Mouse (Mus musculus): ENCODE data around the gene Mup22.
A peak's percentile ranks its signal among the peaks of the same experiment; 100 is the strongest.
"Not testable (repeated sequence)": the region's sequence is repeated elsewhere in the genome, so short reads cannot be mapped to it uniquely, and the experiment has no call there.

The Mup22 gene

DNA sequence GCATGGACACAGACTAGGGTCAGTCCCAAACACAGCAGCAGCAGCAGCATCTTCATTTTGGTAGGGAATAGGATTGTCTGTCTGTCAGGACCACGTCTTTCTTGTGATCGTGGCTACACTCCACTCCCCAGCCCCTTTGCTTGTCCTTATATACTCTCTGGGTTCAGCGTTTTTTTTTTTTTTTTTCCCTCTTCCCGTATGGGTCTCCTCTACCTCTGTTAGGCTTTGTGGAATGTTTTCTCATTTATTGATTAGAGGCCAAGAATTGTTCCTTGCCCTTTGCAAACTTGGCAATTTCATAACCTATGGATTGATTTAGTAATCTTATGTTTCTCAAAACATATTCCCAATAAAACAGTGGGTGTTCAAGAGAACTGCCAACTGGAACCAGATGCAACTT is at the start of gene Mup22:
Gene Mup22, minus strand, starts transcription at position 101 of the 400 bp plus-strand sequence.
- DNase-seq (ENCODE audit: inconsistent age in 2 of 2, low spot score in 1 of 2), result not testable (repeated sequence)

DNA sequence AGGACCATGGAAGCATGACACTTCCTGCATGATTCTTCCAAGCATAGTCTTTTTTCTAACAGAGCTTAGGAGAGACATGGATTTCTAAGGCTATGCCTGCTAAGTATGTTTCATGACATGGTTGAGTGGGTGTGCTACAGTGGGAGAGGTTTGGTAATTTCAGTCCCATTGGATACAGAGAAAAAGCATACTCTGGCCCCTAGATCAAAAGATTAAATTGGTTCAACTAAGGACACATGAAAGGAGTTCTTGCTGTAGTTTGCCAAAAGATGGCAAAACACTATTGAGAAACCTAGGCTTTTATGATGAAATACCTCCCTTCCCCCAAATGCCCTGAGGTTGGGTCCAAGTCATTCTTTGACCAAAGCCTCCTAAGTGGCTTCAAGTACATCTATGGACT is 19.6 kb upstream of the Mup22 start:
- peak in 1 of 2 experiments; percentile 18 for DNase-seq (ENCODE audit: inconsistent age in 2 of 2, low spot score in 1 of 2)

Data from adrenal gland, adult (tissue).